Mouse (Mus musculus) G1E (cell line): ENCODE measurements around the gene Midn. TPM values are rescaled to one million over a fixed set of nuclear protein-coding genes. Genes with fewer than 3 reads are reported as not detected.
A peak's percentile ranks its signal among the peaks of the same experiment; 100 is the strongest.

Source experiments
- ATAC-seq: 2 replicates; pipeline ENCODE4 v1.8.0; 2016; ENCODE audit warnings: mild to moderate bottlenecking; ENCODE audit not compliant: insufficient number of reproducible peaks, poor library complexity, low FRiP score, severe bottlenecking; ENCODE audit errors: extremely low read depth
- DNase-seq: peaks from one replicate; pipeline ENCODE4 v3.0.0; 2012; ENCODE audit warnings: low spot score
- H3K27me3 ChIP-seq: 2 replicates; pipeline ENCODE4 v1.6.1; 2012; ENCODE audit warnings: mild to moderate bottlenecking, low read length, inconsistent platforms; ENCODE audit not compliant: insufficient read depth
- H3K36me3 ChIP-seq: replicated peaks from 2 replicates; pipeline ENCODE3; 2012; ENCODE audit warnings: mild to moderate bottlenecking, inconsistent platforms
- H3K4me1 ChIP-seq: 2 replicates; pipeline ENCODE4 v1.6.1; 2012; ENCODE audit warnings: low read depth, low read length, inconsistent platforms, mixed read lengths; ENCODE audit not compliant: insufficient read depth
- H3K4me3 ChIP-seq: 2 replicates; pipeline ENCODE4 v1.5.1; 2012; ENCODE audit warnings: low read depth, mild to moderate bottlenecking, inconsistent platforms, low read length, moderate library complexity, mixed read lengths
- H3K9me3 ChIP-seq: replicated peaks from 2 replicates; pipeline ENCODE4 v1.6.1; 2012; ENCODE audit warnings: inconsistent platforms
- CTCF ChIP-seq: IDR thresholded peaks from 2 replicates; pipeline ENCODE4 v1.5.1; 2012; ENCODE audit warnings: low read depth, low read length, inconsistent platforms, mixed read lengths
- GATA1 ChIP-seq: IDR thresholded peaks from 2 replicates; pipeline ENCODE4 v1.6.1; 2012; ENCODE audit warnings: borderline replicate concordance, low read length, inconsistent platforms, mixed read lengths
- GATA2 ChIP-seq: IDR thresholded peaks from 2 replicates; pipeline ENCODE4 v1.6.1; 2012; ENCODE audit warnings: low read depth, low read length, inconsistent platforms, borderline replicate concordance
- POLR2AphosphoS5 ChIP-seq: IDR thresholded peaks from 2 replicates; pipeline ENCODE4 v1.6.1; 2012; ENCODE audit warnings: low read depth, low read length, inconsistent platforms; ENCODE audit not compliant: insufficient replicate concordance
- TAL1 ChIP-seq: conservative IDR thresholded peaks from 2 replicates; pipeline ENCODE4 v1.6.1; 2012; ENCODE audit warnings: low read depth, low read length, inconsistent platforms, mixed read lengths
- polyA plus RNA-seq: library from polyadenylated mRNA; stranded (reverse); fragments of >175 nt; gene quantifications from 2 replicates; pipeline ENCODE4 v1.2.3, GENCODE M21; 2012
- total RNA-seq, 2 experiments: library from RNA; stranded (forward) in 1 of 2; stranded (reverse) in 1 of 2; fragments of 200-1000 nt in 1 of 2; fragments of >200 nt in 1 of 2; fragmentation: Nextera tagmentation in 1 of 2; gene quantifications; 2 replicates each; pipeline ENCODE4 v1.2.3; 2014 to 2017

The Midn gene
- total and polyA plus RNA-seq, 3 experiments, result 19.2 to 302 (median 89.8) TPM

- ATAC-seq, result no peak
- DNase-seq, result no peak
- Histone ChIP-seq H3K27me3 (no peaks in the 10 kb centered on the region), H3K9me3 (no peaks in the 10 kb centered on the region), H3K4me3 (peak overlapping the region; percentile 17; the same call in 1 of the 2 replicates), H3K36me3 (peaks cover 97% of the 10 kb centered on the region), H3K4me1 (peaks cover 61% of the 10 kb centered on the region)
- TF ChIP-seq CTCF (no peak), GATA1 (no peak), POLR2AphosphoS5 (no peak), GATA2 (no peak), TAL1 (no peak)
Observed at GRCm38 (mm10) chr10:80123932-80124562, 24.0 kb upstream of the Midn start.

- no peak overlapping the region for H3K4me3 ChIP-seq
- peaks cover 60% of the 10 kb centered on the region for H3K4me1 ChIP-seq
- DNase-seq (no peak), ATAC-seq (no peak)
- no peaks in the 10 kb centered on the region; the same call in 1 of the 2 replicates for H3K27me3 ChIP-seq
- TF ChIP-seq GATA2, result no peak
- no peak for TF ChIP-seq GATA1
- no peak for TF ChIP-seq TAL1
- TF ChIP-seq CTCF, result no peak
- no peak for TF ChIP-seq POLR2AphosphoS5
- peaks cover 7% of the 10 kb centered on the region; the same call in 1 of the 2 replicates for H3K9me3 ChIP-seq
- peaks cover 100% of the 10 kb centered on the region for H3K36me3 ChIP-seq
Observed at GRCm38 (mm10) chr10:80127920-80128319, 20.2 kb upstream of the Midn start.

- Histone ChIP-seq H3K9me3 (peaks cover 7% of the 10 kb centered on the region; the same call in 1 of the 2 replicates), H3K4me3 (no peak overlapping the region), H3K27me3 (no peaks in the 10 kb centered on the region; the same call in 1 of the 2 replicates), H3K4me1 (peaks cover 53% of the 10 kb centered on the region), H3K36me3 (peaks cover 100% of the 10 kb centered on the region)
- DNase-seq, result no peak
- TF ChIP-seq POLR2AphosphoS5 (no peak; the same call in 1 of the 2 replicates), TAL1 (no peak), GATA1 (no peak), GATA2 (no peak), CTCF (no peak)
- ATAC-seq, result no peak
Observed at GRCm38 (mm10) chr10:80129846-80130245, 18.2 kb upstream of the Midn start.

- Histone ChIP-seq H3K36me3 (peaks cover 100% of the 10 kb centered on the region), H3K4me1 (peaks cover 54% of the 10 kb centered on the region), H3K9me3 (peaks cover 7% of the 10 kb centered on the region; the same call in 1 of the 2 replicates), H3K4me3 (0 out of 2 replicates have a peak overlapping the region, but pooled peaks have one; percentile 0), H3K27me3 (no peaks in the 10 kb centered on the region; the same call in 1 of the 2 replicates)
- DNase-seq (no peak), ATAC-seq (no peak; the same call in 1 of the 2 replicates)
- TF ChIP-seq CTCF, result no peak
Observed at GRCm38 (mm10) chr10:80130403-80131031, 17.6 kb upstream of the Midn start.

GRCm38 (mm10) chr10:80131316-80131951 is 16.6 kb upstream of the Midn start:
- no peak; the same call in 1 of the 2 replicates for TF ChIP-seq POLR2AphosphoS5
- no peak for TF ChIP-seq GATA1
- TF ChIP-seq GATA2, result no peak
- no peak for TF ChIP-seq TAL1
- no peak for ATAC-seq
- DNase-seq, result no peak
- Histone ChIP-seq H3K4me3 (peak overlapping the region; percentile 0; the same call in 1 of the 2 replicates), H3K4me1 (peaks cover 46% of the 10 kb centered on the region), H3K36me3 (peaks cover 100% of the 10 kb centered on the region), H3K9me3 (peaks cover 7% of the 10 kb centered on the region; the same call in 1 of the 2 replicates), H3K27me3 (no peaks in the 10 kb centered on the region; the same call in 1 of the 2 replicates)

- ATAC-seq (no peak), DNase-seq (no peak)
- Histone ChIP-seq H3K27me3 (no peaks in the 10 kb centered on the region; the same call in 1 of the 2 replicates), H3K4me3 (no peak overlapping the region), H3K9me3 (peaks cover 7% of the 10 kb centered on the region; the same call in 1 of the 2 replicates), H3K36me3 (peaks cover 100% of the 10 kb centered on the region), H3K4me1 (peaks cover 48% of the 10 kb centered on the region)
- TF ChIP-seq GATA2 (no peak), POLR2AphosphoS5 (no peak), CTCF (no peak), TAL1 (no peak), GATA1 (no peak)
Observed at GRCm38 (mm10) chr10:80131952-80132350, 16.1 kb upstream of the Midn start.
